Mouse (Mus musculus): ENCODE results near the gene Klhl32. TPM values are rescaled to one million over a fixed set of nuclear protein-coding genes. Genes with fewer than 3 reads are reported as not detected.
A peak's percentile ranks its signal among the peaks of the same experiment; 100 is the strongest.
"Not testable (repeated sequence)": the region's sequence is repeated elsewhere in the genome, so short reads cannot be mapped to it uniquely, and the experiment has no call there.

The Klhl32 gene
- polyA plus RNA-seq, 1 experiment from 2014 or later = 36.4 TPM

DNA sequence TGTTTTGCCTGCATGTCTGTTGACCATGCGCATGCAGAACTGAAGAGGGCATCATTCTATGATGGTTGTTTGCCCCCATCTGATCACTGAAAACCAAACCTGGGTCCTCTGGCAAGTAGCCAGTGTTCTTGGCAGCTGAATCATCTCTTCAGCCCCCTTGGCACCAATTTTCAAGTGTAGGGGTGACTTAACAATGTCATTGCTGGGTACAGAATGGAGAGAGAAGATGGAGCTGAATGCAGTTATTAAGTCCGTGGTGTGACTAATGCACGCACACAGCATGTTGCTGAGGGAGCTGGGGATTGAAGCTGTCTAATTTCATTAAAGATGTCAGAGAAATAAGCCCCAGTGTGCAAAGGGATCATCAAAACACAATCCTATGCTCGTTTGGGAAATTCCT is 135.4 kb downstream of the Klhl32 start:
- Histone ChIP-seq H3K27me3 (ENCODE audit: control insufficient read depth, insufficient read depth, low read depth, low read length) (no peaks in the 10 kb centered on the region), H3K36me3 (ENCODE audit: control insufficient read depth, insufficient read depth, low read length) (no peaks in the 10 kb centered on the region), H3K27ac (ENCODE audit: low read length) (no peak overlapping the region), H3K4me2 (ENCODE audit: low read length) (no peak overlapping the region), H3K9me3 (replicated peaks; ENCODE audit: control insufficient read depth, low read length, poor library complexity, severe bottlenecking) (no peaks in the 10 kb centered on the region), H3K9ac (ENCODE audit: low read depth, low read length) (no peak overlapping the region), H3K4me1 (ENCODE audit: control insufficient read depth, insufficient read depth, low read length) (peaks cover 3% of the 10 kb centered on the region; the same call in 1 of the 2 replicates), H3K4me3 (ENCODE audit: low read depth, low read length) (no peak overlapping the region)
- WGBS = 42% methylated on average over 4 of the region's 4 CpGs
- ATAC-seq = no peak

DNA sequence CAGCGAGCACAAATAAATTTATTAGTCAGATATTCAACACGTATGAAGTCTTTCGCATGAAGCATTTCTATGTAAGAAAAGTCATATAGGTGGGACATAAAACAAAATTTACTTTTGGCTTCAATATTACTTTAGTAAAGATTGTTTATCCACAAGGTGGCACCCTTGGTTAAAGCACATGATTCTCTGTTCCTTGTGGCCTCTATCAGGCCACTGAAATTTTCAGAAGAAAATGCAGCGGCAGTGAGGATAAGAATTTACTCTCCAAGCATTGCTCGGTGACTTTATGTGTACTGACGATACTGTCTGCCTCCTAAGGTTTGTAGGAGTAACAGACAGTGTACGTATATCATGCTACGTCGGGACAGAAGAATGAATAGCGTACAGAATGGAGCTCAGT is 136.6 kb downstream of the Klhl32 start:
- H3K9me3 ChIP-seq (replicated peaks; ENCODE audit: control insufficient read depth, low read length, poor library complexity, severe bottlenecking) = no peaks in the 10 kb centered on the region
- no peaks in the 10 kb centered on the region for H3K36me3 ChIP-seq (ENCODE audit: control insufficient read depth, insufficient read depth, low read length)
- WGBS = 66% methylated on average over 10 of the region's 10 CpGs
- H3K4me2 ChIP-seq (ENCODE audit: low read length) = no peak overlapping the region; the same call in 1 of the 2 replicates
- ATAC-seq = peak; percentile 75
- H3K9ac ChIP-seq (ENCODE audit: low read depth, low read length) = no peak overlapping the region
- H3K27me3 ChIP-seq (ENCODE audit: control insufficient read depth, insufficient read depth, low read depth, low read length) = no peaks in the 10 kb centered on the region
- no peak overlapping the region for H3K27ac ChIP-seq (ENCODE audit: low read length)
- H3K4me3 ChIP-seq (ENCODE audit: low read depth, low read length) = no peak overlapping the region
- peaks cover 3% of the 10 kb centered on the region; the same call in 1 of the 2 replicates for H3K4me1 ChIP-seq (ENCODE audit: control insufficient read depth, insufficient read depth, low read length)

DNA sequence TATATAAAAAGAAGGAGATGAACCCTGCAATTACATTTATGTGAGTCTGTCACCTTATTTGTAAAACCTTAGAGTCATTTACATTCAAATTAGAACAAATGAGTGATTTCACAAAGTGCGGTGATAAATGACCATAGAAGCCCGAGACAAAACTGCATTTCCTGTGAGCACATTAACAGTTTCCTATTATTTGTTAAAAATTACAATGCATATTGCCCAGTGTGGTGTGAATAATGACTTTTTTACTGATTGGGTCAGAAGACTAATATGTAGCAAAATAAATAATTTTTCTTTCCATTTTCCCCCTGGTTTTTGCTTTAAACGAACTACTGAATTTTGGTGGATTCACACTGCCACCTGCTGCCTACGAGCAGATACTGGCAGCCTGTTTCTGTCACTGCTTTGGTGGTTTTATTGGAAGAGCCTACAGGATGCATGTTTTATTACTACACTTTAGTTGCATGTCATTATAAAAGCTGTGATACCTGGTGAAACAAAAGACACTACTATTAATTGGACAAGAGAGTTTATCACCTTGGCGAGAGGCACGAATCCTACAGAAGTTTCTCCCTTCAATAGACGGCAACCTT is 152.3 kb downstream of the Klhl32 start:
- Histone ChIP-seq H3K9ac (ENCODE audit: low read depth, low read length) (no peak overlapping the region), H3K4me2 (ENCODE audit: low read length) (no peak overlapping the region), H3K27ac (ENCODE audit: low read length) (no peak overlapping the region), H3K9me3 (replicated peaks; ENCODE audit: control insufficient read depth, low read length, poor library complexity, severe bottlenecking) (no peaks in the 10 kb centered on the region), H3K4me1 (ENCODE audit: control insufficient read depth, insufficient read depth, low read length) (no peaks in the 10 kb centered on the region), H3K4me3 (ENCODE audit: low read depth, low read length) (no peak overlapping the region), H3K27me3 (ENCODE audit: control insufficient read depth, insufficient read depth, low read depth, low read length) (no peaks in the 10 kb centered on the region), H3K36me3 (ENCODE audit: control insufficient read depth, insufficient read depth, low read length) (no peaks in the 10 kb centered on the region)
- ATAC-seq = peak; percentile 85
- WGBS = 58% methylated on average over 7 of the region's 7 CpGs

DNA sequence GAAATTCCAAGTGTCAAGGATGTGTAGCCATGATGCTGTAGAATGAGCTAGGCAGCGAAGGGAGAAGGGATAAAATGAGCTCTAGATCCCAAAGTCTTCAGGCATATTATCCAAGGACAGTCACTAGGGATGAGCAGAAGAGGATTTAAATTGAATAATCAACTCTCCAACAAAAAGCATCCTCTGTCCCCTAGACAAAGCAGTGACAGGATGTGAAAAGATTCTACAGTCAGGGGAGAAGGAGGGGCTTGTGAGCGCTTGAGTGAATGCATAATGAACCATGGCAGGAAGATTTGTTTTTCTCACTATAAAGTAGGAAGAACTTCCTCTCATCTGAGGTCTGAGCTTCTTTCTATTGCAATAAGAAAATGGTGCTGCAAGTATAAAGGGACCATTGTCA is 170.8 kb downstream of the Klhl32 start:
- Histone ChIP-seq H3K27ac (ENCODE audit: low read length) (no peak overlapping the region), H3K9ac (ENCODE audit: low read depth, low read length) (no peak overlapping the region), H3K4me3 (ENCODE audit: low read depth, low read length) (no peak overlapping the region), H3K4me1 (ENCODE audit: control insufficient read depth, insufficient read depth, low read length) (0 out of 2 replicates have a peak, but pooled peaks cover 4% of the 10 kb centered on the region), H3K36me3 (ENCODE audit: control insufficient read depth, insufficient read depth, low read length) (0 out of 2 replicates have a peak, but pooled peaks cover 3% of the 10 kb centered on the region), H3K4me2 (ENCODE audit: low read length) (no peak overlapping the region), H3K9me3 (replicated peaks; ENCODE audit: control insufficient read depth, low read length, poor library complexity, severe bottlenecking) (no peaks in the 10 kb centered on the region), H3K27me3 (ENCODE audit: control insufficient read depth, insufficient read depth, low read depth, low read length) (no peaks in the 10 kb centered on the region)
- ATAC-seq = no peak
- 40% methylated on average over 2 of the region's 2 CpGs for WGBS

DNA sequence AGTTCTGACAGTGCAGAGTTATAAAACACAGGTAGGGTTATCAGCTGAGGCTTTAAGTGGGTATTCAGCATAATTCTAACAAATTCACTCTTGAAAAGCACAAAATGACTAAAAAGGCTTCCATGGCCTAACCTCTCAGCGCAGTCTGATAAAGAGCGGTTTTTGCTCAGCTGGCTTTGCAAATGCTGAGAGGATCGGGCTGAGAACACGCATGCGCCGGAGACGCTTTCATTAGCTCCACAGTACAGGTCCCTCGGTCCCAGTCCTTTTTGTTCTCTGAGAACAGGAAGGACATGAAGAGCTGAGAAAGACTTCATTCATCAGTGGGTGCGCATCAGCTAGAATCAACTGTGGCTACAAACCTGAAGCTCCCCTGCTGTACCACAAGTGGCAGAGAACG is 180.9 kb downstream of the Klhl32 start:
- Histone ChIP-seq H3K27ac (ENCODE audit: low read length) (peak overlapping the region; percentile 60), H3K4me2 (ENCODE audit: low read length) (peak overlapping the region; percentile 38), H3K4me3 (ENCODE audit: low read depth, low read length) (no peak overlapping the region; the same call in 1 of the 2 replicates), H3K9ac (ENCODE audit: low read depth, low read length) (no peak overlapping the region), H3K36me3 (ENCODE audit: control insufficient read depth, insufficient read depth, low read length) (no peaks in the 10 kb centered on the region), H3K27me3 (ENCODE audit: control insufficient read depth, insufficient read depth, low read depth, low read length) (no peaks in the 10 kb centered on the region), H3K4me1 (ENCODE audit: control insufficient read depth, insufficient read depth, low read length) (peaks cover 9% of the 10 kb centered on the region; the same call in 1 of the 2 replicates), H3K9me3 (replicated peaks; ENCODE audit: control insufficient read depth, low read length, poor library complexity, severe bottlenecking) (no peaks in the 10 kb centered on the region)
- WGBS = 54% methylated on average over 10 of the region's 10 CpGs
- peak; percentile 84 for ATAC-seq

DNA sequence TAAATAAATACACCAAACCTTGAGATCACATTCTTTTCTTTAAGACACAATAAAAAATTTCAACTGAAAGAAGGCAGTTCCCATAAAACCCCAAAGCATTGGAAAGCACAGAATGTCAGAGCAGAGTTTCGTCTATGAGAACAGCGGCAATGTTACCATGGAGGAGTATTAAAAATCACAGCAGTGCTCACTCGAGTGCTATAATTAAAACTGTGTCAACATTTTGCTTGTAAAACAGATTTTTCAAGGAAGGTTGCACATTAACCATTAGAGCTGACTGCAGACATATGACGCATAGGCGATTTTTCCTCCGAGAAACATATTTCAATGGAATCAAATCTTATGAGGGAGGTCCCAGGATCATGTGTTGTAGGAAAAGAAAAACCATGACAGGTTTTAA is 191.7 kb downstream of the Klhl32 start:
- 78% methylated on average over 6 of the region's 6 CpGs for WGBS
- no peak for ATAC-seq
- no peak overlapping the region for H3K27ac ChIP-seq (ENCODE audit: low read length)
- no peak overlapping the region for H3K9ac ChIP-seq (ENCODE audit: low read depth, low read length)
- no peak overlapping the region for H3K4me3 ChIP-seq (ENCODE audit: low read depth, low read length)
- no peaks in the 10 kb centered on the region for H3K9me3 ChIP-seq (replicated peaks; ENCODE audit: control insufficient read depth, low read length, poor library complexity, severe bottlenecking)
- H3K4me1 ChIP-seq (ENCODE audit: control insufficient read depth, insufficient read depth, low read length) = no peaks in the 10 kb centered on the region
- no peaks in the 10 kb centered on the region for H3K36me3 ChIP-seq (ENCODE audit: control insufficient read depth, insufficient read depth, low read length)
- no peak overlapping the region for H3K4me2 ChIP-seq (ENCODE audit: low read length)
- no peaks in the 10 kb centered on the region for H3K27me3 ChIP-seq (ENCODE audit: control insufficient read depth, insufficient read depth, low read depth, low read length)

DNA sequence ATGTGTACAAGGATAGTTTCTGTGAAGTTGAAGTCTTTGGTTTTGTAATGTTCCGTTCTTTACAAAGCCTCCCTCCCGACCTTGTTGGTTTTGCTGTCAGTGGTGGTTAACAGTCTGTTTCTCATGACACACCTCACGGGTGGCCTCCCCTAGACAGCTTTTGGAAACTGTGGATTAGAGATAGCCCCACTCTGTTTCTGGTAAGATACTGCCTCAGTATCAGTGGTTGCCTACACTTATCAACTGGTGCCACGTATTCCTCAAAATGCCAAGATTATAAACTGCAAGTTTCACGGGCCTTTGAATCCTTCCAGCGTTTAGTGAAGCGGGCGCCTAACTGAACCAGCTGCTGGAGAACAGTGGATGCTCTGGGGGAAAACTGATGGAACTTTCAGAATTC is 206.2 kb downstream of the Klhl32 start:
- H3K9ac ChIP-seq (ENCODE audit: low read depth, low read length); H3K9me3 ChIP-seq (replicated peaks; ENCODE audit: control insufficient read depth, low read length, poor library complexity, severe bottlenecking); H3K4me2 ChIP-seq (ENCODE audit: low read length); H3K4me1 ChIP-seq (ENCODE audit: control insufficient read depth, insufficient read depth, low read length); H3K36me3 ChIP-seq (ENCODE audit: control insufficient read depth, insufficient read depth, low read length); ATAC-seq; H3K4me3 ChIP-seq (ENCODE audit: low read depth, low read length); H3K27ac ChIP-seq (ENCODE audit: low read length); H3K27me3 ChIP-seq (ENCODE audit: control insufficient read depth, insufficient read depth, low read depth, low read length): not testable (repeated sequence)
- 91% methylated on average over 6 of the region's 8 CpGs for whole genome bisulfite sequencing

DNA sequence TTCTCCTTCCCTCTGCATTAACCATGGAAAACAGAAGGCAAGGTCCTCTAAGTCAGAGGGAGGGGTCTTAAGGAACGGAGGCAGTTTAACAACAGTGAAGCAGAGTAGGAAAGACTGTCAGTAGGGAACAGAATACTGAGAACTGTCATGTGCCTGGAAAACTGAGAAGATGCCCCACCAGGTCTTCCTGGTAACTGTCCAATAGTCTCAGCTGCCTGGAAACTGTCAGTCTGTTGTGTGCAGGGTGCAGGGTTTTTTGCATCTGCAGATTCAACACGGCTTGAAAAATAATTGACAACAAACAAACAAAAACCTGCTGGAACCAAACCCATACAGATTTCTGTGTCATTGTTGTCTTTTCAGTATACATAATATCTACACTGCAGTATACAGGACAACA is 208.6 kb downstream of the Klhl32 start:
- Histone ChIP-seq H3K27me3 (ENCODE audit: control insufficient read depth, insufficient read depth, low read depth, low read length) (no peaks in the 10 kb centered on the region), H3K9me3 (replicated peaks; ENCODE audit: control insufficient read depth, low read length, poor library complexity, severe bottlenecking) (no peaks in the 10 kb centered on the region), H3K27ac (ENCODE audit: low read length) (no peak overlapping the region), H3K36me3 (ENCODE audit: control insufficient read depth, insufficient read depth, low read length) (no peaks in the 10 kb centered on the region), H3K4me1 (ENCODE audit: control insufficient read depth, insufficient read depth, low read length) (no peaks in the 10 kb centered on the region), H3K4me3 (ENCODE audit: low read depth, low read length) (no peak overlapping the region), H3K4me2 (ENCODE audit: low read length) (no peak overlapping the region), H3K9ac (ENCODE audit: low read depth, low read length) (no peak overlapping the region)
- no peak for ATAC-seq
- 77% methylated on average over 2 of the region's 2 CpGs for WGBS

DNA sequence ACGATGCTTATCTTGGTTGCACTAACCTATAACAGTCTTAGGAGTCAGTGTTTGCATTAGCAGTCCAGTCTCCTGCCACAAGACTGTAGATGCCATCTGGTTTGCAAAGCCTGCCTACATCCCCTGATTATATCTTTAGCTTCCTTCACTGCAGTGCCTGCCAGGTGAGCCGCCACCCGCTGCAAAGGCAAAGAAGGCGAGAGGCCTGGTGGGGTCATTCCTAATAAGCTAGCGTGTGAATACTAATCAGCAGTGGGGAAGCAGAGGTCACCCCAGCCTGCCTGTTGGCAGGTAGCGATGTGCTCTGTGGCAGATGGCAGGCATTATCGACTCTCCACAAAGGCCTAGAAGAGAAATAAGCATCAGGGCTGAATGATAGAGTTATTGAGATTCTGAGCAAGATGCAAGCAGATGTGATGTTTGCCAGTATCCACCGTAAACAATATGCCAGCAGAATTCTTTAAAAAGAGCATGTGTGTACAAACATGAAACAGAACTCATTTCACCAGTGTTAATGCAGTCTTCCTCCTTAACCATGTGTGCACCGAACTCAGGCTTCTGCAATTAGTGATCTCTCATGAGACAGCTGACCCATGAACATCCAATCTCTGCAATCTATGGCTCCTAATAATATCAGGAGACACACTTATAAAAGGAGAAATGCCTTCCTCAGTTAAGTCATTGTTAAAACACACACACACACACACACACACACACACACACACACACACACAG is 219.6 kb downstream of the Klhl32 start:
- WGBS = 37% methylated on average over 9 of the region's 9 CpGs
- ATAC-seq = peak; percentile 66
- Histone ChIP-seq H3K4me3 (ENCODE audit: low read depth, low read length) (no peak overlapping the region), H3K9ac (ENCODE audit: low read depth, low read length) (peak overlapping the region; percentile 30; the same call in 1 of the 2 replicates), H3K27ac (ENCODE audit: low read length) (peak overlapping the region; percentile 71), H3K9me3 (replicated peaks; ENCODE audit: control insufficient read depth, low read length, poor library complexity, severe bottlenecking) (no peaks in the 10 kb centered on the region), H3K4me1 (ENCODE audit: control insufficient read depth, insufficient read depth, low read length) (peaks cover 10% of the 10 kb centered on the region), H3K27me3 (ENCODE audit: control insufficient read depth, insufficient read depth, low read depth, low read length) (no peaks in the 10 kb centered on the region), H3K4me2 (ENCODE audit: low read length) (0 out of 2 replicates have a peak overlapping the region, but pooled peaks have one; percentile 11), H3K36me3 (ENCODE audit: control insufficient read depth, insufficient read depth, low read length) (no peaks in the 10 kb centered on the region)
